Mouse (Mus musculus) neural tube, embryonic 11.5 days (tissue): ENCODE data around the gene Krtap6-2. TPM values are rescaled to one million over a fixed set of nuclear protein-coding genes. Genes with fewer than 3 reads are reported as not detected.

Experiments used
- ATAC-seq: fragments of 200-750 bp; cut with Nextera tagmentation; 2 replicates; pipeline ENCODE4 v1.8.0; 2017; ENCODE audit warnings: moderate number of reproducible peaks, mild to moderate bottlenecking, moderate TSS enrichment, moderate library complexity; ENCODE audit not compliant: insufficient read depth, low FRiP score, low TSS enrichment
- DNase-seq: peaks from one replicate; pipeline ENCODE4 v3.0.0-alpha.2; 2015; ENCODE audit warnings: low spot score
- H3K27ac ChIP-seq: fragments of 300-500 bp; sonication (generic); 2 replicates; pipeline ENCODE4 v1.5.1; 2014; ENCODE audit warnings: low read depth, mild to moderate bottlenecking, low read length
- H3K27me3 ChIP-seq: fragments of 300-500 bp; sonication (generic); 2 replicates; pipeline ENCODE4 v1.6.1; 2014; ENCODE audit warnings: mild to moderate bottlenecking, low read length, mixed read lengths; ENCODE audit not compliant: control insufficient read depth, insufficient read depth
- H3K36me3 ChIP-seq: fragments of 300-500 bp; sonication (generic); 2 replicates; pipeline ENCODE4 v1.6.1; 2014; ENCODE audit warnings: mild to moderate bottlenecking, low read length, moderate library complexity, mixed read lengths; ENCODE audit not compliant: control insufficient read depth, insufficient read depth
- H3K4me1 ChIP-seq: fragments of 300-500 bp; sonication (generic); 2 replicates; pipeline ENCODE4 v1.6.1; 2014; ENCODE audit warnings: low read length, mixed read lengths; ENCODE audit not compliant: control insufficient read depth, insufficient read depth
- H3K4me2 ChIP-seq: fragments of 300-500 bp; sonication (generic); 2 replicates; pipeline ENCODE4 v1.6.1; 2014; ENCODE audit warnings: low read depth, mild to moderate bottlenecking, moderate library complexity
- H3K4me3 ChIP-seq: fragments of 300-500 bp; sonication (generic); 2 replicates; pipeline ENCODE4 v1.5.1; 2014; ENCODE audit warnings: low read depth, low read length
- H3K9ac ChIP-seq: fragments of 300-500 bp; sonication (generic); 2 replicates; pipeline ENCODE4 v1.6.1; 2014; ENCODE audit warnings: mild to moderate bottlenecking, low read length
- H3K9me3 ChIP-seq: fragments of 300-500 bp; sonication (generic); 2 replicates; pipeline ENCODE4 v1.6.1; 2016; ENCODE audit warnings: low read length; ENCODE audit not compliant: control insufficient read depth
- WGBS: fragments of 180-500 bp; shearing (Covaris S2); extraction: QIAGEN DNeasy Blood & Tissue Kit; methylation state at CpG from one replicate; pipeline ENCODE4 v1.1.7; 2014; 5-methylcytosine and 5-hydroxymethylcytosine counted together
- polyA plus RNA-seq: library from polyadenylated mRNA; unstranded; fragments of >200 nt; fragmentation: Nextera tagmentation; extraction: Ambion mirVana; gene quantifications from 2 replicates; pipeline ENCODE4 v1.2.1, GENCODE M21; 2014

Krtap6-2 gene
- polyA plus RNA-seq, result not detected in 2 replicates

GRCm38 (mm10) chr16:89420011-89420410 lies at the start of gene Krtap6-2:
Krtap6-2 (minus strand) TSS chr16:89420111.
- DNase-seq (no peak), ATAC-seq (no peak)
- 96% methylated on average over 3 of the region's 3 CpGs for WGBS
- no peak within 1 kb of the TSS for H3K27ac ChIP-seq
- H3K36me3 ChIP-seq, result no peaks in the 10 kb centered on the region
- H3K9ac ChIP-seq, result no peak within 1 kb of the TSS
- no peak within 1 kb of the TSS for H3K4me3 ChIP-seq
- no peaks in the 10 kb centered on the region for H3K9me3 ChIP-seq
- H3K27me3 ChIP-seq, result no peaks in the 10 kb centered on the region
- no peak within 1 kb of the TSS for H3K4me2 ChIP-seq
- no peaks in the 10 kb centered on the region for H3K4me1 ChIP-seq

- Histone ChIP-seq H3K9me3 (no peaks in the 10 kb centered on the region), H3K27me3 (no peaks in the 10 kb centered on the region), H3K4me2 (no peak overlapping the region), H3K4me3 (no peak overlapping the region), H3K27ac (no peak overlapping the region), H3K9ac (no peak overlapping the region), H3K4me1 (no peaks in the 10 kb centered on the region), H3K36me3 (no peaks in the 10 kb centered on the region)
- DNase-seq (no peak), ATAC-seq (no peak)
- 83% methylated on average over 5 of the region's 5 CpGs for WGBS
Observed at GRCm38 (mm10) chr16:89461189-89461588, 41.3 kb upstream of the Krtap6-2 start.

GRCm38 (mm10) chr16:89429586-89429985 lies 9.7 kb upstream of the Krtap6-2 start:
- no peak overlapping the region for H3K9ac ChIP-seq
- no peaks in the 10 kb centered on the region for H3K36me3 ChIP-seq
- H3K4me1 ChIP-seq, result no peaks in the 10 kb centered on the region
- 80% methylated on average over 2 of the region's 2 CpGs for WGBS
- no peaks in the 10 kb centered on the region for H3K9me3 ChIP-seq
- H3K27me3 ChIP-seq, result no peaks in the 10 kb centered on the region
- H3K4me2 ChIP-seq, result no peak overlapping the region
- no peak overlapping the region for H3K27ac ChIP-seq
- H3K4me3 ChIP-seq, result no peak overlapping the region
- no peak for DNase-seq
- no peak for ATAC-seq

GRCm38 (mm10) chr16:89425310-89425709 lies 5.4 kb upstream of the Krtap6-2 start:
- WGBS, result 90% methylated on average over 5 of the region's 5 CpGs
- Histone ChIP-seq H3K9me3 (no peaks in the 10 kb centered on the region), H3K4me1 (no peaks in the 10 kb centered on the region), H3K4me2 (no peak overlapping the region), H3K4me3 (no peak overlapping the region), H3K27me3 (no peaks in the 10 kb centered on the region), H3K27ac (no peak overlapping the region), H3K9ac (no peak overlapping the region), H3K36me3 (no peaks in the 10 kb centered on the region)
- DNase-seq, result no peak
- no peak for ATAC-seq

- no peaks in the 10 kb centered on the region for H3K27me3 ChIP-seq
- no peak for ATAC-seq
- H3K9ac ChIP-seq, result no peak overlapping the region
- no peak for DNase-seq
- 92% methylated on average over 3 of the region's 3 CpGs for WGBS
- H3K27ac ChIP-seq, result no peak overlapping the region
- no peaks in the 10 kb centered on the region for H3K4me1 ChIP-seq
- H3K4me2 ChIP-seq, result no peak overlapping the region
- no peaks in the 10 kb centered on the region for H3K9me3 ChIP-seq
- H3K36me3 ChIP-seq, result no peaks in the 10 kb centered on the region
- no peak overlapping the region for H3K4me3 ChIP-seq
Observed at GRCm38 (mm10) chr16:89416311-89416710, 3.6 kb downstream of the Krtap6-2 start.

GRCm38 (mm10) chr16:89410345-89411068 lies 9.4 kb downstream of the Krtap6-2 start:
- no peaks in the 10 kb centered on the region for H3K4me1 ChIP-seq
- no peaks in the 10 kb centered on the region for H3K27me3 ChIP-seq
- H3K4me3 ChIP-seq, result no peak overlapping the region
- no peak for ATAC-seq
- H3K4me2 ChIP-seq, result no peak overlapping the region
- 79% methylated on average over 5 of the region's 5 CpGs for WGBS
- no peaks in the 10 kb centered on the region for H3K9me3 ChIP-seq
- no peak overlapping the region for H3K9ac ChIP-seq
- no peaks in the 10 kb centered on the region for H3K36me3 ChIP-seq
- no peak overlapping the region for H3K27ac ChIP-seq
- no peak for DNase-seq

- ATAC-seq, result no peak
- Histone ChIP-seq H3K4me1 (no peaks in the 10 kb centered on the region), H3K4me3 (no peak within 1 kb of the TSS), H3K9me3 (no peaks in the 10 kb centered on the region), H3K27me3 (no peaks in the 10 kb centered on the region), H3K4me2 (no peak within 1 kb of the TSS), H3K9ac (no peak within 1 kb of the TSS), H3K36me3 (no peaks in the 10 kb centered on the region), H3K27ac (no peak within 1 kb of the TSS)
- DNase-seq, result no peak
- WGBS, result 87% methylated on average over 2 of the region's 2 CpGs
Observed at GRCm38 (mm10) chr16:89403768-89404167, 16.1 kb downstream of the Krtap6-2 start, which contains the start of gene Krtap21-1. Krtap21-1 (minus strand) TSS chr16:89403868.

GRCm38 (mm10) chr16:89372734-89373461 lies 47.0 kb downstream of the Krtap6-2 start:
- DNase-seq, result no peak
- Histone ChIP-seq H3K36me3 (no peaks in the 10 kb centered on the region), H3K27ac (no peak overlapping the region), H3K4me3 (no peak overlapping the region), H3K27me3 (no peaks in the 10 kb centered on the region), H3K4me2 (no peak overlapping the region), H3K9ac (no peak overlapping the region), H3K9me3 (no peaks in the 10 kb centered on the region), H3K4me1 (no peaks in the 10 kb centered on the region)
- no peak for ATAC-seq
- WGBS, result 83% methylated on average over 2 of the region's 2 CpGs
